Mouse (Mus musculus) embryo, embryonic 9.5 days (tissue): ENCODE measurements at regions not wholly inside any gene's neighbourhood (a gene's known extent, or its start where the extent isn't known, plus 50 kb on each side); places are given as distances from the start of the nearest gene placed in this dataset.
A peak's percentile ranks its signal among the peaks of the same experiment; 100 is the strongest.

ENCODE experiments used
- DNase-seq: peaks from one replicate; pipeline ENCODE4 v3.0.0-alpha.2; 2017; ENCODE audit errors: extremely low spot score

DNA sequence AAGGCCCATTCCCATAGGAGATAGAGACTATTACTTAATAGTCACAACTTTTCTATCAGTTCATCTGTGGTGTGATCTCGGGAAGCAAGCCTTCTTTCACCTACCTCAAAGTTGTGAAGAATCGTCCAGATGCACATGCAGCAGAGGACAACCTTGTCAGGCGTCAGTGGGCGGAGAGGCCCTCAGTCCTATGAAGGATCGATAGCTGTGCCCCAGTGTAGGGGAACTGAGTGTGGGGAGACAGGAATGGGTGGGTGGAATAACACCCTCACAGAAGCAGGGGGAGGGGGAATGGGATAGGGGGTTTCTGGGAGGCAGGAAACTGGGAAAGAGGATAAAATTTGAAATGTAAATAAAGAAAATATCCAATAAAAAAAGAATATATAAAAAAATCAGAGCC lies 133.5 kb upstream of the Nrxn1 start:
- DNase-seq, result no peak

DNA sequence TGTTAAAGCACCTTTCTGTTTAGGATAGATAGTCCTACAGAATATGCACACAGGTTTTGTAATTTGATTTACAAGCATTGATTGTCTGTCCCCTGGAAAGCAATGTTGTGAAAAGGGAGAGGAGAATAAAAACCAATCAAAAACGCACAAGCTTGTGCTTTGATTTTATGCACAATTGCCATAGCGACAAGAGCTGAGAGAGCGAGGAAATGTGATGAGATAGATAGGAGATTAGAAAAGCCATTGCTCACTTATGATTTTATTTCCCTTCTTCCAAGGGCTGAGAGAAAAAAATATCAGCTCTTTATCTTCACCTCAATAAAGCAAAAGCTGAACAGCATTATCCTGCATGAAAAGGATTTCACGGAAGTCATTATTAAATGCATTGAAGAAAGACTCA lies 133.0 kb upstream of the Nrxn1 start:
- DNase-seq, result no peak

DNA sequence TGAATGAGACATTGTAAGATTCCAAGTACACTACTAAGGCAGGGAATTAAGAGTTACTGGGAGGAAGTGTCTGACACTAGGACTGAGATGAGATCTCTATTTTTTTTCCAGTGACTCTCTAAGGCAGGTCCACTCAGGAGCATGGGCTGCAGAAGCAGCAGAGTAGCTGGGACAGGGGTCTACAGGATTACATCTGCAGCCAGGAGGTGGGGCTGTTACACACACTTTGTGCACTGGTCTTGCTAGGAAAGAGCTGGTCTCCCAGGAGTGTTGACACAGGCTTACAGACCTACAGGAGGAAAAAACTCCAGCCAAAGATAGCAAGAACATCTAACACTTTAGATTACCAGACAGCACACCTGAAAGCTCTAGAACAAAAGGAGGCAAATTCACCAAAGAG lies 123.6 kb upstream of the Nrxn1 start:
- DNase-seq, result peak; percentile 22

DNA sequence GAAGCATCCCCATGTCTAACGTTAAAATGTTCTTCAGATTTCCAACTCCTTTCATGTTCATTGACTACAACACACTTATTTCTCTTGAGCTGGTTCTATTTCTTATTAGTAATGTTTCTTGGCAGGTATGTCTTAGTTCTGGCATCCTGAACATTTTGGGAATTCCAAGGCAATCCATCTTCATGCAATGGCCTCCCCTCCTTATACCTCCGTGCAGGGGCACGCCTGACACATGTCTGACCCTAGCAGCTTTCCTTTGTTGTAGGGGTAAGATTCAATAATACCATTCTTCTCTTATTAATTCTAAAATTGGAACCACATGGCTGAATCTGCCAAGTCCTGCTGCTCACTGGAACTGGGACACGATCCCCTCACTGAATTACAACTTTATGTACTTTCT lies 89.7 kb upstream of the Nrxn1 start:
- no peak for DNase-seq

DNA sequence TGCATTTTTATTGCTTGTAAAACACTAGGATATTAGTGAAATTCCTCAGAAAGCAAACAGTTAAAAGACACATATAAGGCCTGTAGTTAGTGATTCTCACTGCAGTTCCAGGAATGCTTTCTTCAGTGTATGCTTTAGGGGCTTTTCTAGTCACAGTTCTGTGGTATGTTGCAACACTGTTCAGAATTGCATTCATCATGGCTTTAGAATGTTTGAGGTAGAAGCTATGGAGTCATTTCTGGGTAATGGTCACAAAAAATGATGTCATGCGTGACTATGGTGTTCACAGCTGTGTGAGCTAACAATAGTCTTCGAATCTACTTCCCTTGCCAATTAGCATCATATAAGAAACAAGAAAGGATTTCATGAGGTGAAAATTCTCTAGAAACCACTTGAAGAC lies 69.0 kb upstream of the Nrxn1 start:
- no peak for DNase-seq
